Mouse (Mus musculus) hindbrain, postnatal 0 days (tissue): ENCODE data around the gene Mef2a. TPM values are rescaled to one million over a fixed set of nuclear protein-coding genes. Genes with fewer than 3 reads are reported as not detected.

Experiments
- ATAC-seq: fragments of 200-750 bp; cut with Nextera tagmentation; 2 replicates; pipeline ENCODE4 v1.8.0; 2017; ENCODE audit warnings: mild to moderate bottlenecking, moderate TSS enrichment, moderate library complexity
- DNase-seq: peaks from one replicate; pipeline ENCODE4 v3.0.0-alpha.2; 2015; ENCODE audit warnings: low spot score
- H3K27ac ChIP-seq: fragments of 300-500 bp; sonication (generic); 2 replicates; pipeline ENCODE4 v1.5.1; 2014; ENCODE audit warnings: mild to moderate bottlenecking
- H3K27me3 ChIP-seq: fragments of 300-500 bp; sonication (generic); 2 replicates; pipeline ENCODE4 v1.6.1; 2014; ENCODE audit warnings: low read length, mixed read lengths; ENCODE audit not compliant: insufficient read depth
- H3K36me3 ChIP-seq: fragments of 300-500 bp; sonication (generic); 2 replicates; pipeline ENCODE4 v1.6.1; 2014; ENCODE audit warnings: low read length, mixed read lengths; ENCODE audit not compliant: insufficient read depth
- H3K4me1 ChIP-seq: fragments of 300-500 bp; sonication (generic); 2 replicates; pipeline ENCODE4 v1.6.1; 2014; ENCODE audit warnings: antibody characterized with exemption, low read length, mixed read lengths; ENCODE audit not compliant: insufficient read depth
- H3K4me2 ChIP-seq: fragments of 300-500 bp; sonication (generic); 2 replicates; pipeline ENCODE4 v1.6.1; 2014; ENCODE audit warnings: low read depth, mild to moderate bottlenecking, low read length, moderate library complexity, mixed read lengths
- H3K4me3 ChIP-seq: fragments of 300-500 bp; sonication (generic); 2 replicates; pipeline ENCODE4 v1.5.1; 2014; ENCODE audit warnings: low read length
- H3K9ac ChIP-seq: fragments of 300-500 bp; sonication (generic); replicated peaks from 2 replicates; pipeline ENCODE4 v1.6.1; 2014; ENCODE audit warnings: mild to moderate bottlenecking, low read length, moderate library complexity, mixed read lengths
- H3K9me3 ChIP-seq: fragments of 300-500 bp; sonication (generic); 2 replicates; pipeline ENCODE4 v1.6.1; 2016; ENCODE audit warnings: low read length, mixed read lengths
- CTCF ChIP-seq: IDR thresholded peaks from 2 replicates; pipeline ENCODE4 v1.5.1; 2016; ENCODE audit warnings: antibody characterized with exemption, control low read depth, low read depth
- WGBS: fragments of 180-500 bp; shearing (Covaris S2); extraction: QIAGEN DNeasy Blood & Tissue Kit; methylation state at CpG from one replicate; pipeline ENCODE4 v1.1.7; 2014; 5-methylcytosine and 5-hydroxymethylcytosine counted together
- polyA plus RNA-seq: library from polyadenylated mRNA; unstranded; fragments of >200 nt; fragmentation: Nextera tagmentation; extraction: Ambion mirVana; gene quantifications from 2 replicates; pipeline ENCODE4 v1.2.1, GENCODE M21; 2015
- total RNA-seq: library from RNA; depleted of rRNA; stranded (reverse); fragments of >200 nt; gene quantifications from 2 replicates; pipeline ENCODE4 v1.2.3, GENCODE M21; 2014

Mef2a gene
- total and polyA plus RNA-seq, 2 experiments from 2014 or later, result 38.4 to 55.2 TPM

GRCm38 (mm10) chr7:67259828-67260563 lies 112.7 kb downstream of the Mef2a start:
- no peaks in the 10 kb centered on the region for H3K9me3 ChIP-seq
- WGBS, result 62% methylated on average over 4 of the region's 4 CpGs
- H3K27ac ChIP-seq, result no peak overlapping the region
- no peaks in the 10 kb centered on the region for H3K27me3 ChIP-seq
- peak; percentile 71; the same call in 1 of the 2 replicates for ATAC-seq
- peak; percentile 51 for TF ChIP-seq CTCF
- H3K4me2 ChIP-seq, result no peak overlapping the region
- DNase-seq, result peak; percentile 77
- no peak overlapping the region for H3K4me3 ChIP-seq
- H3K36me3 ChIP-seq, result peaks cover 15% of the 10 kb centered on the region; the same call in 1 of the 2 replicates
- H3K9ac ChIP-seq, result no peak overlapping the region
- H3K4me1 ChIP-seq, result no peaks in the 10 kb centered on the region

GRCm38 (mm10) chr7:67246067-67246466 lies 126.6 kb downstream of the Mef2a start:
- 72% methylated on average over 2 of the region's 2 CpGs for WGBS
- no peak overlapping the region for H3K9ac ChIP-seq
- no peak overlapping the region for H3K27ac ChIP-seq
- no peaks in the 10 kb centered on the region for H3K4me1 ChIP-seq
- ATAC-seq (no peak), DNase-seq (no peak)
- TF ChIP-seq CTCF, result no peak
- no peak overlapping the region for H3K4me3 ChIP-seq
- no peak overlapping the region for H3K4me2 ChIP-seq
- H3K36me3 ChIP-seq, result peaks cover 12% of the 10 kb centered on the region; the same call in 1 of the 2 replicates
- no peaks in the 10 kb centered on the region for H3K27me3 ChIP-seq
- no peaks in the 10 kb centered on the region for H3K9me3 ChIP-seq

GRCm38 (mm10) chr7:67245255-67245654 lies 127.4 kb downstream of the Mef2a start:
- H3K27ac ChIP-seq, result no peak overlapping the region
- H3K9me3 ChIP-seq, result no peaks in the 10 kb centered on the region
- DNase-seq, result no peak
- no peak overlapping the region for H3K4me3 ChIP-seq
- H3K36me3 ChIP-seq, result peaks cover 11% of the 10 kb centered on the region; the same call in 1 of the 2 replicates
- H3K9ac ChIP-seq, result no peak overlapping the region
- ATAC-seq, result no peak
- H3K27me3 ChIP-seq, result no peaks in the 10 kb centered on the region
- H3K4me1 ChIP-seq, result no peaks in the 10 kb centered on the region
- no peak for TF ChIP-seq CTCF
- WGBS, result 87% methylated on average over 1 of the region's 1 CpGs
- no peak overlapping the region for H3K4me2 ChIP-seq

GRCm38 (mm10) chr7:67243894-67244282 lies 128.8 kb downstream of the Mef2a start:
- H3K27ac ChIP-seq, result no peak overlapping the region
- TF ChIP-seq CTCF, result peak; percentile 46
- no peak overlapping the region for H3K4me3 ChIP-seq
- no peaks in the 10 kb centered on the region for H3K9me3 ChIP-seq
- peaks cover 8% of the 10 kb centered on the region; the same call in 1 of the 2 replicates for H3K36me3 ChIP-seq
- H3K4me2 ChIP-seq, result no peak overlapping the region
- WGBS, result 62% methylated on average over 4 of the region's 4 CpGs
- no peaks in the 10 kb centered on the region for H3K27me3 ChIP-seq
- peak; percentile 69; the same call in 1 of the 2 replicates for ATAC-seq
- H3K4me1 ChIP-seq, result no peaks in the 10 kb centered on the region
- DNase-seq, result peak; percentile 60
- H3K9ac ChIP-seq, result no peak overlapping the region

- Histone ChIP-seq H3K27me3 (no peaks in the 10 kb centered on the region), H3K4me1 (no peaks in the 10 kb centered on the region), H3K27ac (no peak overlapping the region), H3K9ac (no peak overlapping the region), H3K36me3 (peaks cover 7% of the 10 kb centered on the region; the same call in 1 of the 2 replicates), H3K4me3 (no peak overlapping the region), H3K9me3 (no peaks in the 10 kb centered on the region), H3K4me2 (no peak overlapping the region)
- TF ChIP-seq CTCF, result peak; percentile 77
- DNase-seq (peak; percentile 75), ATAC-seq (peak; percentile 58; the same call in 1 of the 2 replicates)
- WGBS, result 48% methylated on average over 2 of the region's 2 CpGs
These were observed 129.4 kb downstream of the Mef2a start for GRCm38 (mm10) chr7:67243121-67243893.

- H3K4me3 ChIP-seq, result no peak overlapping the region
- H3K4me1 ChIP-seq, result no peaks in the 10 kb centered on the region
- H3K9me3 ChIP-seq, result no peaks in the 10 kb centered on the region
- H3K4me2 ChIP-seq, result no peak overlapping the region
- TF ChIP-seq CTCF, result no peak
- 73% methylated on average over 3 of the region's 3 CpGs for WGBS
- DNase-seq (no peak), ATAC-seq (no peak)
- no peak overlapping the region for H3K27ac ChIP-seq
- no peaks in the 10 kb centered on the region for H3K27me3 ChIP-seq
- 0 out of 2 replicates have a peak, but pooled peaks cover 6% of the 10 kb centered on the region for H3K36me3 ChIP-seq
- no peak overlapping the region for H3K9ac ChIP-seq
These were observed 130.7 kb downstream of the Mef2a start for GRCm38 (mm10) chr7:67241969-67242368.

GRCm38 (mm10) chr7:67237752-67238151 lies 134.9 kb downstream of the Mef2a start:
- no peak for TF ChIP-seq CTCF
- Histone ChIP-seq H3K27me3 (no peaks in the 10 kb centered on the region), H3K4me3 (no peak overlapping the region), H3K9me3 (no peaks in the 10 kb centered on the region), H3K27ac (no peak overlapping the region), H3K4me1 (no peaks in the 10 kb centered on the region), H3K36me3 (peaks cover 29% of the 10 kb centered on the region; the same call in 1 of the 2 replicates), H3K4me2 (no peak overlapping the region), H3K9ac (no peak overlapping the region)
- 93% methylated on average over 2 of the region's 2 CpGs for WGBS
- no peak for DNase-seq
- no peak for ATAC-seq
